Mouse (Mus musculus) heart, embryonic 16.5 days (tissue): ENCODE measurements around the gene 1700030J22Rik. TPM values are rescaled to one million over a fixed set of nuclear protein-coding genes. Genes with fewer than 3 reads are reported as not detected.

ENCODE experiments used
- ATAC-seq: fragments of 200-750 bp; cut with Nextera tagmentation; replicated peaks from 2 replicates; pipeline ENCODE4 v1.8.0; 2017; ENCODE audit warnings: moderate number of reproducible peaks; ENCODE audit not compliant: insufficient read depth, low FRiP score; ENCODE audit errors: extremely low read depth
- H3K27ac ChIP-seq: fragments of 300-500 bp; sonication (generic); 2 replicates; pipeline ENCODE4 v1.5.1; 2014; ENCODE audit warnings: mild to moderate bottlenecking, low read length, control low read depth, moderate library complexity
- H3K27me3 ChIP-seq: fragments of 300-500 bp; sonication (generic); 2 replicates; pipeline ENCODE4 v1.6.1; 2014; ENCODE audit warnings: low read length, mixed read lengths; ENCODE audit not compliant: control insufficient read depth, insufficient read depth
- H3K36me3 ChIP-seq: fragments of 300-500 bp; sonication (generic); 2 replicates; pipeline ENCODE4 v1.6.1; 2014; ENCODE audit not compliant: control insufficient read depth, insufficient read depth
- H3K4me1 ChIP-seq: fragments of 300-500 bp; sonication (generic); 2 replicates; pipeline ENCODE4 v1.6.1; 2014; ENCODE audit warnings: low read length, mixed read lengths; ENCODE audit not compliant: control insufficient read depth, insufficient read depth
- H3K4me2 ChIP-seq: fragments of 300-500 bp; sonication (generic); 2 replicates; pipeline ENCODE4 v1.6.1; 2014; ENCODE audit warnings: low read depth, mild to moderate bottlenecking, control low read depth, low read length
- H3K4me3 ChIP-seq: fragments of 300-500 bp; sonication (generic); 2 replicates; pipeline ENCODE4 v1.5.1; 2014; ENCODE audit warnings: mild to moderate bottlenecking, control low read depth, low read length
- H3K9ac ChIP-seq: fragments of 300-500 bp; sonication (generic); 2 replicates; pipeline ENCODE4 v1.6.1; 2014; ENCODE audit warnings: low read length, control low read depth
- H3K9me3 ChIP-seq: fragments of 300-500 bp; sonication (generic); replicated peaks from 2 replicates; pipeline ENCODE4 v1.6.1; 2016; ENCODE audit warnings: low read length; ENCODE audit not compliant: control insufficient read depth
- WGBS: fragments of 180-500 bp; shearing (Covaris S2); extraction: QIAGEN DNeasy Blood & Tissue Kit; methylation state at CpG from one replicate; pipeline ENCODE4 v1.1.7; 2014; 5-methylcytosine and 5-hydroxymethylcytosine counted together
- polyA plus RNA-seq: library from polyadenylated mRNA; unstranded; fragments of >200 nt; fragmentation: Nextera tagmentation; extraction: Ambion mirVana; gene quantifications from 2 replicates; pipeline ENCODE4 v1.2.1, GENCODE M21; 2015

Gene 1700030J22Rik
- polyA plus RNA-seq, 1 experiment from 2014 or later: 0.70 TPM

- Histone ChIP-seq H3K36me3 (no peaks in the 10 kb centered on the region), H3K9ac (peak overlapping the region; percentile 70), H3K4me3 (peak overlapping the region; percentile 88), H3K4me2 (peak overlapping the region; percentile 88), H3K27ac (peak overlapping the region; percentile 70; the same call in 1 of the 2 replicates), H3K4me1 (peaks cover 12% of the 10 kb centered on the region), H3K27me3 (no peaks in the 10 kb centered on the region), H3K9me3 (no peaks in the 10 kb centered on the region)
- no peak for ATAC-seq
- WGBS: 54% methylated on average over 11 of the region's 11 CpGs
These were observed 15.4 kb upstream of the 1700030J22Rik start for GRCm38 (mm10) chr8:116994016-116994716.

GRCm38 (mm10) chr8:116993095-116993867 lies 14.5 kb upstream of the 1700030J22Rik start, which contains the start of gene Gcsh:
TSS of gene Gcsh (minus strand) at chr8:116993537.
- Histone ChIP-seq H3K9me3 (no peaks in the 10 kb centered on the region), H3K4me2 (peak within 1 kb of the TSS; percentile 99), H3K4me1 (peaks cover 12% of the 10 kb centered on the region), H3K27me3 (no peaks in the 10 kb centered on the region), H3K36me3 (no peaks in the 10 kb centered on the region), H3K4me3 (peak within 1 kb of the TSS; percentile 88), H3K27ac (peak within 1 kb of the TSS; percentile 83), H3K9ac (peak within 1 kb of the TSS; percentile 86)
- ATAC-seq: peak; percentile 100
- WGBS: under 1% methylated on average over 56 of the region's 56 CpGs

GRCm38 (mm10) chr8:116992176-116992971 lies 13.6 kb upstream of the 1700030J22Rik start:
- Histone ChIP-seq H3K4me3 (peak overlapping the region; percentile 88), H3K27me3 (no peaks in the 10 kb centered on the region), H3K9me3 (no peaks in the 10 kb centered on the region), H3K36me3 (no peaks in the 10 kb centered on the region), H3K9ac (peak overlapping the region; percentile 86), H3K4me1 (peaks cover 12% of the 10 kb centered on the region), H3K27ac (peak overlapping the region; percentile 83; the same call in 1 of the 2 replicates), H3K4me2 (peak overlapping the region; percentile 99)
- no peak for ATAC-seq
- 9% methylated on average over 23 of the region's 23 CpGs for WGBS

GRCm38 (mm10) chr8:116991241-116991640 lies 12.5 kb upstream of the 1700030J22Rik start:
- H3K27me3 ChIP-seq: no peaks in the 10 kb centered on the region
- ATAC-seq: no peak
- peaks cover 7% of the 10 kb centered on the region; the same call in 1 of the 2 replicates for H3K36me3 ChIP-seq
- no peak overlapping the region for H3K9ac ChIP-seq
- peaks cover 12% of the 10 kb centered on the region for H3K4me1 ChIP-seq
- H3K9me3 ChIP-seq: no peaks in the 10 kb centered on the region
- 87% methylated on average over 8 of the region's 8 CpGs for WGBS
- no peak overlapping the region for H3K27ac ChIP-seq
- no peak overlapping the region for H3K4me2 ChIP-seq
- H3K4me3 ChIP-seq: no peak overlapping the region

GRCm38 (mm10) chr8:116989842-116990241 lies 11.1 kb upstream of the 1700030J22Rik start:
- peaks cover 12% of the 10 kb centered on the region for H3K4me1 ChIP-seq
- 97% methylated on average over 3 of the region's 3 CpGs for WGBS
- H3K9me3 ChIP-seq: no peaks in the 10 kb centered on the region
- peaks cover 7% of the 10 kb centered on the region for H3K36me3 ChIP-seq
- no peak overlapping the region for H3K9ac ChIP-seq
- H3K27me3 ChIP-seq: no peaks in the 10 kb centered on the region
- H3K4me2 ChIP-seq: no peak overlapping the region
- no peak overlapping the region for H3K27ac ChIP-seq
- ATAC-seq: no peak
- H3K4me3 ChIP-seq: no peak overlapping the region

GRCm38 (mm10) chr8:116980117-116980516 lies 1.4 kb upstream of the 1700030J22Rik start:
- 17% methylated on average over 4 of the region's 4 CpGs for WGBS
- H3K36me3 ChIP-seq: peaks cover 5% of the 10 kb centered on the region; the same call in 1 of the 2 replicates
- ATAC-seq: no peak
- H3K9ac ChIP-seq: no peak overlapping the region
- no peak overlapping the region; the same call in 1 of the 2 replicates for H3K4me3 ChIP-seq
- peak overlapping the region; percentile 40; the same call in 1 of the 2 replicates for H3K4me2 ChIP-seq
- H3K4me1 ChIP-seq: peaks cover 9% of the 10 kb centered on the region
- H3K27me3 ChIP-seq: no peaks in the 10 kb centered on the region
- no peak overlapping the region for H3K27ac ChIP-seq
- H3K9me3 ChIP-seq: no peaks in the 10 kb centered on the region

GRCm38 (mm10) chr8:116978052-116978451 lies 707 bp downstream of the 1700030J22Rik start:
- H3K4me3 ChIP-seq: peak overlapping the region; percentile 98
- H3K9me3 ChIP-seq: no peaks in the 10 kb centered on the region
- H3K9ac ChIP-seq: peak overlapping the region; percentile 71; the same call in 1 of the 2 replicates
- no peaks in the 10 kb centered on the region for H3K27me3 ChIP-seq
- H3K4me2 ChIP-seq: peak overlapping the region; percentile 94
- WGBS: 32% methylated on average over 8 of the region's 8 CpGs
- no peak for ATAC-seq
- no peak overlapping the region for H3K27ac ChIP-seq
- H3K36me3 ChIP-seq: 0 out of 2 replicates have a peak, but pooled peaks cover under 1% of the 10 kb centered on the region
- peaks cover 9% of the 10 kb centered on the region for H3K4me1 ChIP-seq

- Histone ChIP-seq H3K4me2 (no peak overlapping the region), H3K27ac (no peak overlapping the region), H3K36me3 (no peaks in the 10 kb centered on the region), H3K27me3 (no peaks in the 10 kb centered on the region), H3K9ac (no peak overlapping the region), H3K4me3 (no peak overlapping the region), H3K9me3 (no peaks in the 10 kb centered on the region), H3K4me1 (peaks cover 9% of the 10 kb centered on the region)
- 69% methylated on average over 5 of the region's 5 CpGs for WGBS
- no peak for ATAC-seq
These were observed 3.2 kb downstream of the 1700030J22Rik start for GRCm38 (mm10) chr8:116975606-116976005.
